Mouse (Mus musculus) neural tube, embryonic 10.5 days (tissue): ENCODE measurements around the gene Aven.

Experiments used
- DNase-seq: peaks from one replicate; pipeline ENCODE4 v3.0.0-alpha.2; 2017; ENCODE audit warnings: low spot score; ENCODE audit errors: extremely low spot score

Gene Aven

DNA sequence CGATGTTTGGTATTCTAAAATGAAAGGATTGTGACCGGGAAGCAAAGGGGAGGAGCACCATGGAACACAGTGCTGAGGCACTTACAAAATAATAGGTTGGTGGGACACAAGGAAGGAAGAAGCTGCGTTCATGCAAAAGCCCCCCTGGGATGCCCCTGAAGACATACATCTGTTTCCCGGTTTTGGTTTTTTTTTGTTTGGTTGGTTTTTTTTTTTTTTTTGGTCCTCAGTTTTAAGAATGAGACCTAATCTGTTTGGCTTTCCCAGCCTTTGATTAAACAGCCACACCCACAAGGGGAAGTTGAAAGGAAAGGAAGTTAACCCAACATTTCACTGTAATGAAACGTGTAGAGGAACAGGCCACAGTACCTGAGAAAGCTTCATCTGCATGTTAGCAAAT is 163.4 kb downstream of the Aven start:
- no peak for DNase-seq

DNA sequence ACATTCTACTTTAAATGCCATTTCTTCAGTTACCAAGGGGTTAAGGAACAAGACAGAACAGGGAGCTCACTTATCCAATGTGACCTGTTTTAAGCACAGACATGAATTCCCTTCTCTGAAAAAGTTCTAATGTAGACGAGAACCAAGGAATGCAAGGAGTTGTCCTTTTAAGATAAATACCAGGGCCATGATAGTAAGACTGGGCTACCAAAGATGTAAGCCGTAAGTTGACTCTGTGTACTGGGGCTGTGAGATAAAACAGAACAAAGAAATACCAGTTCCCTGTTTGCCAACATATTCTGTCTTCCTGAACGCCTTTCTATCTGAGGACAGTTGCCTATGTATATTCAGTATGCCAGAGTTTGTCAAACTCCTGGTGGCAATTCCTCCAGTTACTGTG is 176.7 kb downstream of the Aven start:
- no peak for DNase-seq

DNA sequence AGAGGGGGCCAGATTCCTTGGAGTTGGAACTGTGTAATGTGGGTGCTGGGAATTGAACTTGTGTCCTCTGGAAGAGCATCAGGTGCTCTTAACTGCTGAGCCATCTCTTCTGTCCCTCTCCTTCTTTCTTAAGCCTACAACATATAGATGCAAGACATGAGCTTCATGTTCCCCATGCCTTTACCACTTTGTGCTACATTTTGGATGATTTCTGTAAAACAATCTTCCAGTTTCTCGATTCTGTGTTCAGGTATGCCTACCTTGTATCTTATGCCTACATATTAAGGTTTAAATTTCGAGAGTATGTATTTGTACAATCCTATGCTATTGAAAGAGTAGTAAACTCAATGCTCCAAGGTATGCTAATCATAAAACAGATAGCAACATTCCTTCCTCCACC is 183.4 kb downstream of the Aven start:
- no peak for DNase-seq

DNA sequence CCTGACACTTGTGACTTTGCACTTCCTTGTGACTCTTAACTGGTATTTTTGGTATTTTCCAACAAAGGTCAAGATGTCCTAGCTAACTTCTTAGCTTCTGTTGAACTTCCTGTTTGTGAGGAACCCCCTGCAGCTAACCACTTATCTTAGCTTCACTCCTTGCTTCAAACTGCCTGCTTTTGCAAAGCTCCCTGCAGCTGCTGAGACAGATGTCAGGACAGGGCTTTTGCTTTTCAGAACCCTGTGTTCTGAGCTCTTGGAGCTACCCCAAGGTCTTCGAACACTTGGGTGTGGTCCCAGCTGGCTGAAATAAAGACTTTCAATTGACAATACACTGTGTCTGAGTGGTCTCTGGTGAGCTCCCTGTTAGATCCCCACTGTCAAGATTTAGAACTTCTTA is 184.0 kb downstream of the Aven start:
- DNase-seq, result no peak

DNA sequence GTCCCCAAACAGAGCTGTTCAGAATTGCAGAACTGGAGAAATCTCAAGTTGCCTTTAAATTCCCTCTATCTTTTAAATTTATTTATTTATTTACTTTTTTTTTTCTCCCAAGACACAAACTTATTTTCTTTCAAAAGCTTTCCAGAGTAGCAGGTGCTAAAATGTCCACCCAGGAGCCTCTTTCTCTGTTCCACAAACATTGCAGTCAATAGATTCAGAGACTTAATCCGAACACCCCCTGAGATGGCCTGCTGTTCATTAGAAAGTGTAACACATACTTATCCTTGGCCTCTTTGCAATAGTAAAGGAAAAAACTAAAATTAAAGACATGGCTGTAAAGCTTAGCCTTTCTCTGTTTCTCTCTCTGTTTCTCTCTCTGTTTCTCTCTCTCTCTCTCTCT is 184.5 kb downstream of the Aven start:
- DNase-seq, result no peak

DNA sequence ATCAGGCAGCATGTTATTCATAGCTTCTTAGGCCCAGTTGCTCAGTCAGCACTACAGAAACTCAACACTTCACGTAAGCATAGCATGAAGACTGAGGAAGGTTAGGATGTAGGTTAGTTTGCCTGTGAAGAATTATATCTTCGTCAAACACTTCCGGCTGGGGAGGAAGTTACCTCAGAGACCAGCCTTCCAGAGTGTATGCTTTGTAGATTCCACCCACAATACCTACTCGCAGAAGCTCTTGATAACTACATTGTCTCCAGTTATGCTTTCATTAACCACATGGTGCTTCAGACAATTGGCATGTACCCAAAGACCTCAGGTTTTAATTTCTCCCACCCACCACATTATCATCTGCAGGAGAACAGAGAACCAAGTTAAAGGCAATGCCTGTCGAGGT is 189.1 kb downstream of the Aven start:
- no peak for DNase-seq
